Mouse (Mus musculus) heart, embryonic 13.5 days (tissue): ENCODE measurements at regions not wholly inside any gene's neighbourhood (a gene's known extent, or its start where the extent isn't known, plus 50 kb on each side); places are given as distances from the start of the nearest gene placed in this dataset.

Experiments
- ATAC-seq: fragments of 200-750 bp; cut with Nextera tagmentation; 2 replicates; pipeline ENCODE4 v1.8.0; 2017; ENCODE audit warnings: moderate TSS enrichment; ENCODE audit not compliant: insufficient number of reproducible peaks, low FRiP score, low TSS enrichment; ENCODE audit errors: extremely low read depth
- H3K27ac ChIP-seq: fragments of 300-500 bp; sonication (generic); replicated peaks from 2 replicates; pipeline ENCODE4 v1.5.1; 2015; ENCODE audit warnings: moderate library complexity, mild to moderate bottlenecking, inconsistent platforms
- H3K27me3 ChIP-seq: fragments of 300-500 bp; sonication (generic); replicated peaks from 2 replicates; pipeline ENCODE4 v1.6.1; 2015; ENCODE audit warnings: mild to moderate bottlenecking, inconsistent platforms
- H3K36me3 ChIP-seq: fragments of 300-500 bp; sonication (generic); 2 replicates; pipeline ENCODE4 v1.6.1; 2015; ENCODE audit warnings: mild to moderate bottlenecking, inconsistent platforms
- H3K4me1 ChIP-seq: fragments of 300-500 bp; sonication (generic); 2 replicates; pipeline ENCODE4 v1.6.1; 2015; ENCODE audit warnings: inconsistent platforms
- H3K4me2 ChIP-seq: fragments of 300-500 bp; sonication (generic); 2 replicates; pipeline ENCODE4 v1.6.1; 2015; ENCODE audit warnings: inconsistent platforms, mild to moderate bottlenecking, moderate library complexity
- H3K4me3 ChIP-seq: fragments of 300-500 bp; sonication (generic); 2 replicates; pipeline ENCODE4 v1.5.1; 2015; ENCODE audit warnings: moderate library complexity, mild to moderate bottlenecking, inconsistent platforms
- H3K9ac ChIP-seq: fragments of 300-500 bp; sonication (generic); 2 replicates; pipeline ENCODE4 v1.6.1; 2015; ENCODE audit warnings: inconsistent platforms, mild to moderate bottlenecking, moderate library complexity
- H3K9me3 ChIP-seq: fragments of 300-500 bp; sonication (generic); 2 replicates; pipeline ENCODE4 v1.6.1; 2016; ENCODE audit warnings: inconsistent platforms
- WGBS: fragments of 180-500 bp; shearing (Covaris S2); methylation state at CpG from one replicate; pipeline ENCODE4 v1.1.7; 2015; ENCODE audit warnings: mixed read lengths; 5-methylcytosine and 5-hydroxymethylcytosine counted together

DNA sequence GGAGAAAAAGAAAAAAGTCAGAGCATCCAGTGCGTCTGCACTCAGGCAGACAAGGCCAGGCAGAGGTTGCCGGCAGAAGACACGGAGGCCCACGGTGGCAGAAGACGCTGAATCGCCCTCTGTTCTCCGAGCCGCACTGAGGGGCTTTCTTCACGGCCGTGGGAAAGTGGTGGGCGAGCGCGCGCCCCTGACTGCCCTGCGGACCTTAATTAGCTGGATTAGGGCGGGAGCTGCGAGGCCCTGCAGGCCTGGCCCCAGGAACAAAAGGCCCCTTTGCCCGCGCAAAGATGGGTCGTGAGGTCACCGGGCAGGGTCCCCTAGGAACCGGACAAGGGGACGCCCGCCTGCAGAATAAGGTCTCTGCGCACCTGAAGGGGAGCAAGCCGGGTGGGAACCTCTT is 120.6 kb downstream of the Zfp36l2 start:
- Histone ChIP-seq H3K4me3 (no peak overlapping the region), H3K9me3 (0 out of 2 replicates have a peak, but pooled peaks cover 1% of the 10 kb centered on the region), H3K27me3 (no peaks in the 10 kb centered on the region), H3K4me2 (no peak overlapping the region), H3K9ac (no peak overlapping the region), H3K4me1 (0 out of 2 replicates have a peak, but pooled peaks cover 14% of the 10 kb centered on the region), H3K36me3 (no peaks in the 10 kb centered on the region), H3K27ac (no peak overlapping the region)
- WGBS, result 63% methylated on average over 26 of the region's 26 CpGs
- no peak for ATAC-seq

DNA sequence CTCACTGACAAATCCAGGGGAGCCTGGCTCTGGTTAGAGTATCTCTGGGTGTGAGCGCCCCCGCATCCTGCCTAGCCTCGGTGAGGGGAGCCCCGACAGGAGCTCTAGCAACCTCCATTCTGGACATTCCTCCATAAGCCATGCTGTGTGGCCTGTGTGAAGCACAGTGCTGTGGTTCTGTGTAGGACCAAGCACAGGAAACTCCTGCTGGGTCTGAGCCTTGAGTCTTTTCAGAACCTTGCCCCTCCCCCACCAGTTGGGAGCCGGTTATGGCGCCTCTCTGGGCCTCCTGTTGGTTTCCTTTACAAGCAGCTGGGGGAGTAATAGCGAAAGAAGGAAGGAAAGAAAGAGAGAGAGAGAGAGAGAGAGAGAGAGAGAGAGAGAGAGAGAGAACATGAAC is 124.0 kb downstream of the Zfp36l2 start:
- H3K27ac ChIP-seq, result no peak overlapping the region

GRCm38 (mm10) chr17:84061621-84062020 is 126.1 kb downstream of the Zfp36l2 start:
- H3K9ac ChIP-seq, result no peak overlapping the region
- no peak overlapping the region for H3K27ac ChIP-seq
- peaks cover 41% of the 10 kb centered on the region for H3K4me1 ChIP-seq
- no peak overlapping the region for H3K4me2 ChIP-seq
- no peaks in the 10 kb centered on the region for H3K27me3 ChIP-seq
- 56% methylated on average over 6 of the region's 6 CpGs for WGBS
- H3K9me3 ChIP-seq, result 0 out of 2 replicates have a peak, but pooled peaks cover 8% of the 10 kb centered on the region
- no peaks in the 10 kb centered on the region for H3K36me3 ChIP-seq
- no peak for ATAC-seq
- no peak overlapping the region for H3K4me3 ChIP-seq

More for the DNA sequence above, 124.0 kb downstream of the Zfp36l2 start:
- ATAC-seq, result no peak
- Histone ChIP-seq H3K4me1 (peaks cover 28% of the 10 kb centered on the region), H3K4me3 (no peak overlapping the region), H3K4me2 (no peak overlapping the region), H3K9me3 (0 out of 2 replicates have a peak, but pooled peaks cover 8% of the 10 kb centered on the region), H3K9ac (no peak overlapping the region), H3K36me3 (no peaks in the 10 kb centered on the region), H3K27me3 (no peaks in the 10 kb centered on the region)
- 45% methylated on average over 7 of the region's 7 CpGs for WGBS

- no peaks in the 10 kb centered on the region for H3K27me3 ChIP-seq
- no peak for ATAC-seq
- H3K36me3 ChIP-seq, result no peaks in the 10 kb centered on the region
- no peak overlapping the region for H3K9ac ChIP-seq
- 75% methylated on average over 4 of the region's 4 CpGs for WGBS
- H3K4me2 ChIP-seq, result no peak overlapping the region
- peaks cover 38% of the 10 kb centered on the region for H3K4me1 ChIP-seq
- H3K27ac ChIP-seq, result 0 out of 2 replicates have a peak overlapping the region, but pooled peaks have one; percentile 3
- H3K9me3 ChIP-seq, result 0 out of 2 replicates have a peak, but pooled peaks cover under 1% of the 10 kb centered on the region
- H3K4me3 ChIP-seq, result no peak overlapping the region
Measured at GRCm38 (mm10) chr17:84056469-84056868, 131.3 kb downstream of the Zfp36l2 start.

- Histone ChIP-seq H3K36me3 (no peaks in the 10 kb centered on the region), H3K4me3 (no peak overlapping the region), H3K9me3 (peaks cover 3% of the 10 kb centered on the region), H3K4me2 (no peak overlapping the region), H3K27ac (no peak overlapping the region), H3K27me3 (no peaks in the 10 kb centered on the region), H3K9ac (no peak overlapping the region), H3K4me1 (peaks cover 18% of the 10 kb centered on the region)
- no peak for ATAC-seq
- 65% methylated on average over 8 of the region's 8 CpGs for WGBS
Measured at GRCm38 (mm10) chr17:84052437-84052836, 135.3 kb downstream of the Zfp36l2 start.

DNA sequence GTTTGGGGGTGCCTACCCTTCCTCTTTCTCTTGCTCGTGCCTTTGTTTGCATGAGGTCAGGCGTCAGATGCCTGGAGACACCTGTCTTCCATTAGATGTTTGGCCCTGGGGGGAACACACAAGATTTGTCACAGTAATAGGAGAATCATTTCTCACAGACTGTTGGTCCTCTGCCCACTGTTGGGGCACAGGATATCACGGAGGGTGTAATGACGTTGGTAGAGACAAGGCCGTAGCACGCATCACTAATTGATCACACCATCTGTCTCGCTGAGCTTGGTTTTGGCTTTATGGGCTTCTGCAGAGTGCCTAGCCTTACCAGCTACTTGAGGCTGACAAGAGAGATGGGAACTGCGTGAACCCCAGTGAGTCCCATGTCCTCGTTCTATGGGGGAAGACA is 136.5 kb downstream of the Zfp36l2 start:
- Histone ChIP-seq H3K4me1 (peaks cover 7% of the 10 kb centered on the region; the same call in 1 of the 2 replicates), H3K9ac (no peak overlapping the region), H3K27me3 (no peaks in the 10 kb centered on the region), H3K4me2 (no peak overlapping the region), H3K4me3 (no peak overlapping the region), H3K27ac (no peak overlapping the region), H3K36me3 (no peaks in the 10 kb centered on the region), H3K9me3 (peaks cover 6% of the 10 kb centered on the region)
- 81% methylated on average over 9 of the region's 9 CpGs for WGBS
- no peak for ATAC-seq

- Histone ChIP-seq H3K27me3 (no peaks in the 10 kb centered on the region), H3K36me3 (no peaks in the 10 kb centered on the region), H3K27ac (peak overlapping the region; percentile 41), H3K4me1 (peaks cover 28% of the 10 kb centered on the region), H3K9me3 (peaks cover 6% of the 10 kb centered on the region), H3K4me3 (no peak overlapping the region), H3K9ac (no peak overlapping the region), H3K4me2 (no peak overlapping the region)
- 46% methylated on average over 6 of the region's 6 CpGs for WGBS
- peak; percentile 29; the same call in 1 of the 2 replicates for ATAC-seq
Measured at GRCm38 (mm10) chr17:84048533-84048932, 139.2 kb downstream of the Zfp36l2 start.

GRCm38 (mm10) chr17:84047520-84047919 is 140.2 kb downstream of the Zfp36l2 start:
- no peak overlapping the region for H3K9ac ChIP-seq
- H3K4me2 ChIP-seq, result no peak overlapping the region
- peaks cover 28% of the 10 kb centered on the region for H3K4me1 ChIP-seq
- no peaks in the 10 kb centered on the region for H3K27me3 ChIP-seq
- ATAC-seq, result no peak
- H3K27ac ChIP-seq, result peak overlapping the region; percentile 41; the same call in 1 of the 2 replicates
- no peak overlapping the region for H3K4me3 ChIP-seq
- peaks cover 6% of the 10 kb centered on the region for H3K9me3 ChIP-seq
- WGBS, result 59% methylated on average over 1 of the region's 1 CpGs
- no peaks in the 10 kb centered on the region for H3K36me3 ChIP-seq

- Histone ChIP-seq H3K9ac (no peak overlapping the region), H3K27me3 (no peaks in the 10 kb centered on the region), H3K27ac (no peak overlapping the region), H3K4me1 (peaks cover 28% of the 10 kb centered on the region), H3K4me2 (no peak overlapping the region), H3K4me3 (no peak overlapping the region), H3K9me3 (peaks cover 10% of the 10 kb centered on the region), H3K36me3 (no peaks in the 10 kb centered on the region)
- WGBS, result 68% methylated on average over 1 of the region's 1 CpGs
- no peak for ATAC-seq
Measured at GRCm38 (mm10) chr17:84045812-84046211, 141.9 kb downstream of the Zfp36l2 start.

DNA sequence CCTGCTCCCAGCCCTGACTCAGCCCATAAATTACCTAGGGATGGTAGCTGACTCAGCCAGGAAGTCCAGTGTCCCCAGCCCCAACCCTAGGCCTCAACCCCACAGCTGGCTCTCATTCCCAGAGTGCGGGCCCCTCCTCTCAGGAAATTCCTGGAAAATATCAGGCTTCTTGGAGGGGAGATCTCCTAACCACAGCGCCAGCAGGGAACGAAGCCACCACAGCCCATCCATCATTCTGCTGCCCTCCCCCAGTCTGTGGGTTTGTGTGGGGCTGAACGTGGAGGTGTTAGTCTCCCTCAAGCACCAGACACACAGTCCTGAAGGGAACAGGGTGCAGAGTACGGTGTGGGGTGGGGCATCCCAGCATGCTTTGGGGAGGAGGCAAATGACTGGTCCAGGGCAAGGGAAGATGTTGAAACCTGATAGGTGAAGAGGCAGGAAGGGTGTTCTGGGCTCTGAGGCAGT is 143.2 kb downstream of the Zfp36l2 start:
- Histone ChIP-seq H3K4me2 (no peak overlapping the region), H3K4me1 (peaks cover 28% of the 10 kb centered on the region), H3K9ac (no peak overlapping the region), H3K36me3 (no peaks in the 10 kb centered on the region), H3K27ac (peak overlapping the region; percentile 74), H3K9me3 (peaks cover 15% of the 10 kb centered on the region), H3K27me3 (no peaks in the 10 kb centered on the region), H3K4me3 (no peak overlapping the region)
- 0 out of 2 replicates have a peak, but pooled peaks have one; percentile 20 for ATAC-seq
- 17% methylated on average over 5 of the region's 5 CpGs for WGBS

DNA sequence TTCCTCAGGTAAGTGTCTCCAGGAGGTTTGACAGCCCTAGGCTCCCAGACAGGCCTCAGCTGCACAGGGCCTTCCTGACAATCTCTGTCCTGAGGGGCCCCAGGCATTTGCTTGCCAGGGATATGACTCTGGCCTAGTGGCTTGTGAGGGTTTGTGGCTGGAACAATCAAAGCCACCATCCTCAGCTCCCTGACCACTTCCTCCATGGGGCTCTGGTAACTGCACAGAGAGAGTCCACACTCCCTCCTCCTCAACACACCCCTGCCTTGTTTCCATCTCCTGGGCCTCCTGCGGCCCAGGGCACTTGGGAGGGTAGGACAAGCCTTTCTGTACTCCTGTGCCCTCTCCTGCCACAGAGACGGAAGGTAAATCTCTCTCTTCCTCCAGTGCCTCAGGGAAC is 144.6 kb downstream of the Zfp36l2 start:
- Histone ChIP-seq H3K27me3 (no peaks in the 10 kb centered on the region), H3K36me3 (no peaks in the 10 kb centered on the region), H3K9ac (no peak overlapping the region), H3K9me3 (peaks cover 15% of the 10 kb centered on the region), H3K4me2 (no peak overlapping the region), H3K4me1 (peaks cover 32% of the 10 kb centered on the region), H3K4me3 (no peak overlapping the region), H3K27ac (no peak overlapping the region)
- WGBS, result 74% methylated on average over 2 of the region's 2 CpGs
- no peak for ATAC-seq

DNA sequence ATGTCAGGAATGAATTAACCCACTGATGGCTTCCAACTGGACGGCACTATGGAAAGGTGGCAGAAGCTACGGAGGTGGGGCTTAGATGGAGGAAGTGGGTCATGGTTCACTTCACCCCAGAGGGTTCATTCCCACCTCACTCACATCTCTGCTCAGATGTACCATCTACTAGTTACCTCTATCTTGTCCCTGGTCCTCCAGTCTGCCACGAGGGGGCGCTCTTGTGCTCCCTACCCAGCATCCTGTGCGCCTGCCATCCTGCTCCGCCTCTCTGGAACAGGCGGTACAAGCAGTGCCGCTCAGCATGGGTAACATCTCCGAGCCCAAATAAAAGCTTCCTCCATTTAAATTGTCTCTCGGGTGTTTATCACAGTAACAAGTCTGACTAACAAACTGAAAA is 148.3 kb downstream of the Zfp36l2 start:
- ATAC-seq, result no peak
- H3K9ac ChIP-seq, result no peak overlapping the region
- no peak overlapping the region for H3K4me2 ChIP-seq
- H3K27me3 ChIP-seq, result no peaks in the 10 kb centered on the region
- no peak overlapping the region for H3K27ac ChIP-seq
- H3K9me3 ChIP-seq, result peaks cover 10% of the 10 kb centered on the region; the same call in 1 of the 2 replicates
- peaks cover 28% of the 10 kb centered on the region for H3K4me1 ChIP-seq
- WGBS, result 78% methylated on average over 10 of the region's 10 CpGs
- H3K36me3 ChIP-seq, result no peaks in the 10 kb centered on the region
- no peak overlapping the region for H3K4me3 ChIP-seq
